Mouse (Mus musculus): ENCODE measurements around the gene Rap2a. TPM values are rescaled to one million over a fixed set of nuclear protein-coding genes. Genes with fewer than 3 reads are reported as not detected.

Rap2a gene
- polyA plus RNA-seq, 1 experiment from 2014 or later: 11.0 TPM

- no peaks in the 10 kb centered on the region for H3K4me1 ChIP-seq
- no peaks in the 10 kb centered on the region for H3K9me3 ChIP-seq
- H3K4me3 ChIP-seq: no peak overlapping the region
- no peaks in the 10 kb centered on the region for H3K27me3 ChIP-seq (replicated peaks; ENCODE audit: low read depth, poor library complexity, severe bottlenecking)
- H3K27ac ChIP-seq (replicated peaks): no peak overlapping the region
- no peak for DNase-seq (ENCODE audit: low spot score)
- no peaks in the 10 kb centered on the region for H3K36me3 ChIP-seq (replicated peaks)
- WGBS: 89% methylated on average over 5 of the region's 5 CpGs
Measured at GRCm38 (mm10) chr14:120523296-120523695, 45.1 kb downstream of the Rap2a start.

GRCm38 (mm10) chr14:120525644-120526043 is 47.4 kb downstream of the Rap2a start:
- H3K9me3 ChIP-seq: no peaks in the 10 kb centered on the region
- DNase-seq (ENCODE audit: low spot score): no peak
- H3K4me3 ChIP-seq: no peak overlapping the region
- no peak overlapping the region for H3K27ac ChIP-seq (replicated peaks)
- no peaks in the 10 kb centered on the region for H3K36me3 ChIP-seq (replicated peaks)
- 81% methylated on average over 2 of the region's 2 CpGs for WGBS
- H3K27me3 ChIP-seq (replicated peaks; ENCODE audit: low read depth, poor library complexity, severe bottlenecking): no peaks in the 10 kb centered on the region
- no peaks in the 10 kb centered on the region for H3K4me1 ChIP-seq

GRCm38 (mm10) chr14:120533301-120533700 is 55.1 kb downstream of the Rap2a start:
- DNase-seq (ENCODE audit: low spot score): no peak
- no peaks in the 10 kb centered on the region for H3K27me3 ChIP-seq (replicated peaks; ENCODE audit: low read depth, poor library complexity, severe bottlenecking)
- whole genome bisulfite sequencing: 91% methylated on average over 3 of the region's 3 CpGs

GRCm38 (mm10) chr14:120534841-120535271 is 56.6 kb downstream of the Rap2a start:
- Histone ChIP-seq H3K9me3 (no peaks in the 10 kb centered on the region), H3K4me1 (peaks cover 4% of the 10 kb centered on the region), H3K27ac (replicated peaks) (no peak overlapping the region), H3K27me3 (replicated peaks; ENCODE audit: low read depth, poor library complexity, severe bottlenecking) (no peaks in the 10 kb centered on the region), H3K4me3 (no peak overlapping the region), H3K36me3 (replicated peaks) (no peaks in the 10 kb centered on the region)
- 46% methylated on average over 3 of the region's 3 CpGs for whole genome bisulfite sequencing
- no peak for DNase-seq (ENCODE audit: low spot score)

More at GRCm38 (mm10) chr14:120533301-120533700, 55.1 kb downstream of the Rap2a start:
- H3K27ac ChIP-seq (replicated peaks): no peak overlapping the region
- H3K36me3 ChIP-seq (replicated peaks): no peaks in the 10 kb centered on the region
- no peaks in the 10 kb centered on the region for H3K9me3 ChIP-seq
- H3K4me3 ChIP-seq: no peak overlapping the region
- peaks cover 4% of the 10 kb centered on the region for H3K4me1 ChIP-seq

- no peaks in the 10 kb centered on the region for H3K36me3 ChIP-seq (replicated peaks)
- H3K27ac ChIP-seq (replicated peaks): no peak overlapping the region
- WGBS: 70% methylated on average over 4 of the region's 4 CpGs
- H3K27me3 ChIP-seq (replicated peaks; ENCODE audit: low read depth, poor library complexity, severe bottlenecking): no peaks in the 10 kb centered on the region
- no peak overlapping the region for H3K4me3 ChIP-seq
- no peak for DNase-seq (ENCODE audit: low spot score)
- peaks cover 4% of the 10 kb centered on the region for H3K4me1 ChIP-seq
- no peaks in the 10 kb centered on the region for H3K9me3 ChIP-seq
Measured at GRCm38 (mm10) chr14:120535446-120535845, 57.2 kb downstream of the Rap2a start.

- Histone ChIP-seq H3K4me3 (no peak overlapping the region), H3K27ac (replicated peaks) (no peak overlapping the region), H3K9me3 (no peaks in the 10 kb centered on the region), H3K27me3 (replicated peaks; ENCODE audit: low read depth, poor library complexity, severe bottlenecking) (no peaks in the 10 kb centered on the region), H3K4me1 (peaks cover 4% of the 10 kb centered on the region), H3K36me3 (replicated peaks) (no peaks in the 10 kb centered on the region)
- DNase-seq (ENCODE audit: low spot score): no peak
- WGBS: 88% methylated on average over 3 of the region's 3 CpGs
Measured at GRCm38 (mm10) chr14:120535924-120536323, 57.7 kb downstream of the Rap2a start.

GRCm38 (mm10) chr14:120539128-120539527 is 60.9 kb downstream of the Rap2a start:
- no peaks in the 10 kb centered on the region for H3K9me3 ChIP-seq
- DNase-seq (ENCODE audit: low spot score): no peak
- H3K4me1 ChIP-seq: peaks cover 4% of the 10 kb centered on the region
- H3K4me3 ChIP-seq: no peak overlapping the region
- H3K36me3 ChIP-seq (replicated peaks): no peaks in the 10 kb centered on the region
- no peaks in the 10 kb centered on the region for H3K27me3 ChIP-seq (replicated peaks; ENCODE audit: low read depth, poor library complexity, severe bottlenecking)
- WGBS: 77% methylated on average over 2 of the region's 2 CpGs
- no peak overlapping the region for H3K27ac ChIP-seq (replicated peaks)

GRCm38 (mm10) chr14:120539626-120540025 is 61.4 kb downstream of the Rap2a start:
- no peaks in the 10 kb centered on the region for H3K36me3 ChIP-seq (replicated peaks)
- no peak overlapping the region for H3K4me3 ChIP-seq
- peaks cover 4% of the 10 kb centered on the region for H3K4me1 ChIP-seq
- no peak overlapping the region for H3K27ac ChIP-seq (replicated peaks)
- H3K27me3 ChIP-seq (replicated peaks; ENCODE audit: low read depth, poor library complexity, severe bottlenecking): no peaks in the 10 kb centered on the region
- no peak for DNase-seq (ENCODE audit: low spot score)
- no peaks in the 10 kb centered on the region for H3K9me3 ChIP-seq
- WGBS: 73% methylated on average over 3 of the region's 3 CpGs

- no peaks in the 10 kb centered on the region for H3K9me3 ChIP-seq
- no peak overlapping the region for H3K27ac ChIP-seq (replicated peaks)
- WGBS: 83% methylated on average over 8 of the region's 8 CpGs
- no peak overlapping the region for H3K4me3 ChIP-seq
- no peaks in the 10 kb centered on the region for H3K36me3 ChIP-seq (replicated peaks)
- DNase-seq (ENCODE audit: low spot score): no peak
- H3K27me3 ChIP-seq (replicated peaks; ENCODE audit: low read depth, poor library complexity, severe bottlenecking): no peaks in the 10 kb centered on the region
- H3K4me1 ChIP-seq: no peaks in the 10 kb centered on the region
Measured at GRCm38 (mm10) chr14:120542445-120542844, 64.2 kb downstream of the Rap2a start.

- no peaks in the 10 kb centered on the region for H3K4me1 ChIP-seq
- no peaks in the 10 kb centered on the region for H3K27me3 ChIP-seq (replicated peaks; ENCODE audit: low read depth, poor library complexity, severe bottlenecking)
- no peaks in the 10 kb centered on the region for H3K36me3 ChIP-seq (replicated peaks)
- H3K27ac ChIP-seq (replicated peaks): no peak overlapping the region
- 85% methylated on average over 3 of the region's 3 CpGs for WGBS
- no peaks in the 10 kb centered on the region for H3K9me3 ChIP-seq
- no peak overlapping the region for H3K4me3 ChIP-seq
- DNase-seq (ENCODE audit: low spot score): no peak
Measured at GRCm38 (mm10) chr14:120542976-120543375, 64.7 kb downstream of the Rap2a start.

- WGBS: 85% methylated on average over 6 of the region's 6 CpGs
- Histone ChIP-seq H3K27me3 (replicated peaks; ENCODE audit: low read depth, poor library complexity, severe bottlenecking) (no peaks in the 10 kb centered on the region), H3K4me3 (no peak overlapping the region), H3K4me1 (no peaks in the 10 kb centered on the region), H3K36me3 (replicated peaks) (no peaks in the 10 kb centered on the region), H3K9me3 (no peaks in the 10 kb centered on the region), H3K27ac (replicated peaks) (no peak overlapping the region)
- no peak for DNase-seq (ENCODE audit: low spot score)
Measured at GRCm38 (mm10) chr14:120543846-120544245, 65.6 kb downstream of the Rap2a start.

- WGBS: 92% methylated on average over 6 of the region's 6 CpGs
Measured at GRCm38 (mm10) chr14:120544495-120544894, 66.3 kb downstream of the Rap2a start.

GRCm38 (mm10) chr14:120544946-120545345 is 66.7 kb downstream of the Rap2a start:
- H3K36me3 ChIP-seq (replicated peaks): no peaks in the 10 kb centered on the region
- no peak overlapping the region for H3K27ac ChIP-seq (replicated peaks)
- WGBS: 74% methylated on average over 2 of the region's 2 CpGs
- no peak overlapping the region for H3K4me3 ChIP-seq
- H3K9me3 ChIP-seq: no peaks in the 10 kb centered on the region
- no peaks in the 10 kb centered on the region for H3K4me1 ChIP-seq
- no peak for DNase-seq (ENCODE audit: low spot score)
- H3K27me3 ChIP-seq (replicated peaks; ENCODE audit: low read depth, poor library complexity, severe bottlenecking): no peaks in the 10 kb centered on the region

More at GRCm38 (mm10) chr14:120544495-120544894, 66.3 kb downstream of the Rap2a start:
- no peak for DNase-seq (ENCODE audit: low spot score)
- no peak overlapping the region for H3K4me3 ChIP-seq
- no peaks in the 10 kb centered on the region for H3K27me3 ChIP-seq (replicated peaks; ENCODE audit: low read depth, poor library complexity, severe bottlenecking)
- H3K9me3 ChIP-seq: no peaks in the 10 kb centered on the region
- H3K36me3 ChIP-seq (replicated peaks): no peaks in the 10 kb centered on the region
- no peak overlapping the region for H3K27ac ChIP-seq (replicated peaks)
- H3K4me1 ChIP-seq: no peaks in the 10 kb centered on the region

Measured in embryonic facial prominence, embryonic 10.5 days (tissue).